Mouse (Mus musculus) ES-Bruce4 (cell line): ENCODE measurements around the gene Gfm2.

Source experiments
- CTCF ChIP-seq: IDR thresholded peaks from one replicate; pipeline ENCODE4 v1.8.1; 2011; ENCODE audit warnings: low read depth, low read length
- EP300 ChIP-seq: IDR thresholded peaks from 2 replicates; pipeline ENCODE4 v1.6.1; 2011; ENCODE audit warnings: low read depth, low read length; ENCODE audit not compliant: insufficient read depth
- POLR2A ChIP-seq: IDR thresholded peaks from one replicate; pipeline ENCODE4 v1.8.1; 2011; ENCODE audit warnings: low read length; ENCODE audit not compliant: insufficient read depth

- TF ChIP-seq CTCF (no peak), EP300 (no peak), POLR2A (no peak)
Observed at GRCm38 (mm10) chr13:97184656-97185055, 46.9 kb downstream of the Gfm2 start.
